Mouse (Mus musculus) embryonic fibroblast, embryonic 13.5 days (primary cell): ENCODE data around the gene Cbx7.

Source experiments
- CTCF ChIP-seq: IDR thresholded peaks from 2 replicates; pipeline ENCODE4 v1.5.1; 2011; ENCODE audit warnings: mild to moderate bottlenecking, control low read depth, low read length, moderate library complexity, borderline replicate concordance; ENCODE audit not compliant: insufficient read depth
- POLR2A ChIP-seq: IDR thresholded peaks from 2 replicates; pipeline ENCODE4 v1.6.1; 2011; ENCODE audit warnings: low read depth, mild to moderate bottlenecking, control low read depth, low read length, moderate library complexity

DNA sequence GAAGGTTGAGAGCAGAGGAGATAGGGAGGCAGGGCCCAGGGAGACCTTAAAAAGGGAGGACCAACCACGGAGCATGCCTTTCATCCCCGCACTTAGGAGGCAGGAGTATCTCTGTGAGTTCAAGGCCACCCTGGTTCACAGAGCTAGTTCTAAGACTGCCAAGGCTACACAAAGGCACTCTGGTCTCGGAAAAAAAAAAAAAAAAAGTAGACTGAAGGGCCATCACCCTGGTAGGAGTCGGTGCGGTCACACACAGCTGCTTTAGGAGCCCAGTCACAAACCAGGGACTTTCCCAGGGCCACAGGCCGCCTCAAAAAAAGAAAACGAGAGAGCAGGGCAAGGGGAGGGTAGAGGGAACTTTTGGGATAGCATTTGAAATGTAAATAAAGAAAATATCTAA, 70.2 kb downstream of the Cbx7 start:
- no peak for TF ChIP-seq POLR2A
- TF ChIP-seq CTCF = no peak
